Mouse (Mus musculus) lung, postnatal 0 days (tissue): ENCODE results near the gene Bcl6b.

Experiments
- CTCF ChIP-seq: IDR thresholded peaks from 2 replicates; pipeline ENCODE4 v1.5.1; 2016; ENCODE audit warnings: antibody characterized with exemption, mild to moderate bottlenecking
- EP300 ChIP-seq: IDR thresholded peaks from 2 replicates; pipeline ENCODE4 v1.6.1; 2016; ENCODE audit warnings: antibody characterized with exemption, mild to moderate bottlenecking, control low read depth

DNA sequence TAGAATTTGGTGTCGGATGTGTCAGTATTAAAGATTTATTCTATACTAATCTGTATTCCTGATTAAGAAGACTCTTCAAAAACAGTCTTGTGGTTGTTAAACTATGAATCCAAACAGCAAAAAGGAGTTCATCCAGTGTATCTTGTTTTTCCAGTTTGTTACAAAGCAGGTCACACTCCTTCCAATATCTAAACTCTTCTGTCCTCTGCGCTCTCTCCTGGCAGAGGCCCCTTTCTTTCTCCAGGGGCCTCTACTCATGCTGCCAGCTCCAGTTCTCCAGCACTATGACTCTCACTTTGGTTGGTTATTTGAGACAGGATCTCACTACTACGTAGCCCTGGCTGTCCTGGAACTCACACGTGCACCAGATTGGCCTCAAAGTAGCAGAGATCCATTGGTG lies 36.2 kb upstream of the Bcl6b start:
- no peak for TF ChIP-seq CTCF
- no peak for TF ChIP-seq EP300
